Mouse (Mus musculus) ZHBTc4 (cell line): ENCODE measurements around the gene Catsperg1.
"Not testable (repeated sequence)": the region's sequence is repeated elsewhere in the genome, so short reads cannot be mapped to it uniquely, and the experiment has no call there.

ENCODE experiments used
- DNase-seq: peaks from one replicate; pipeline ENCODE4 v3.0.0-alpha.2; 2011; ENCODE audit warnings: low read depth, low spot score

The Catsperg1 gene

GRCm38 (mm10) chr7:29231517-29231916, 17.7 kb upstream of the Catsperg1 start:
- DNase-seq: no peak

GRCm38 (mm10) chr7:29230560-29230959, 16.7 kb upstream of the Catsperg1 start:
- DNase-seq: no peak

GRCm38 (mm10) chr7:29228202-29228601, 14.4 kb upstream of the Catsperg1 start:
- DNase-seq: no peak

- no peak for DNase-seq
Measured at GRCm38 (mm10) chr7:29225520-29225919, 11.7 kb upstream of the Catsperg1 start.

GRCm38 (mm10) chr7:29224756-29225394, 11.0 kb upstream of the Catsperg1 start:
- DNase-seq: peak; percentile 51

GRCm38 (mm10) chr7:29214846-29215245, 1.0 kb upstream of the Catsperg1 start:
- peak; percentile 92 for DNase-seq

GRCm38 (mm10) chr7:29214236-29214635, 401 bp upstream of the Catsperg1 start:
- DNase-seq: peak; percentile 19

GRCm38 (mm10) chr7:29212775-29213560, 867 bp downstream of the Catsperg1 start:
- not testable (repeated sequence) for DNase-seq

- peak; percentile 80 for DNase-seq
Measured at GRCm38 (mm10) chr7:29212199-29212765, 1.6 kb downstream of the Catsperg1 start.

- peak; percentile 96 for DNase-seq
Measured at GRCm38 (mm10) chr7:29211415-29212198, 2.2 kb downstream of the Catsperg1 start.

GRCm38 (mm10) chr7:29211013-29211412, 2.8 kb downstream of the Catsperg1 start:
- peak; percentile 70 for DNase-seq

- DNase-seq: no peak
Measured at GRCm38 (mm10) chr7:29202577-29202976, 11.3 kb downstream of the Catsperg1 start.

GRCm38 (mm10) chr7:29194230-29194629, 19.6 kb downstream of the Catsperg1 start:
- DNase-seq: peak; percentile 65

- DNase-seq: not testable (repeated sequence)
Measured at GRCm38 (mm10) chr7:29181323-29181722, 32.5 kb downstream of the Catsperg1 start.

GRCm38 (mm10) chr7:29180854-29181236, 33.0 kb downstream of the Catsperg1 start:
- no peak for DNase-seq

GRCm38 (mm10) chr7:29180077-29180853, 33.6 kb downstream of the Catsperg1 start, which contains the start of gene Psmd8:
Gene Psmd8, minus strand, starts transcription at chr7:29180701.
- peak; percentile 100 for DNase-seq

- no peak for DNase-seq
Measured at GRCm38 (mm10) chr7:29179323-29179722, 34.5 kb downstream of the Catsperg1 start.

- DNase-seq: peak; percentile 66
Measured at GRCm38 (mm10) chr7:29178106-29178505, 35.7 kb downstream of the Catsperg1 start.

GRCm38 (mm10) chr7:29172390-29173016, 41.3 kb downstream of the Catsperg1 start:
- DNase-seq: peak; percentile 29

GRCm38 (mm10) chr7:29171562-29172097, 42.2 kb downstream of the Catsperg1 start:
- DNase-seq: no peak
